Mouse (Mus musculus): Measurements from ENCODE around the gene Olfr1444. TPM values are rescaled to one million over a fixed set of nuclear protein-coding genes. Genes with fewer than 3 reads are reported as not detected.

Gene Olfr1444
- not detected for total RNA-seq (2021)
- long read RNA-seq, experiment 1 = 0 reads
- long read RNA-seq, experiment 2 = 0 reads

DNA sequence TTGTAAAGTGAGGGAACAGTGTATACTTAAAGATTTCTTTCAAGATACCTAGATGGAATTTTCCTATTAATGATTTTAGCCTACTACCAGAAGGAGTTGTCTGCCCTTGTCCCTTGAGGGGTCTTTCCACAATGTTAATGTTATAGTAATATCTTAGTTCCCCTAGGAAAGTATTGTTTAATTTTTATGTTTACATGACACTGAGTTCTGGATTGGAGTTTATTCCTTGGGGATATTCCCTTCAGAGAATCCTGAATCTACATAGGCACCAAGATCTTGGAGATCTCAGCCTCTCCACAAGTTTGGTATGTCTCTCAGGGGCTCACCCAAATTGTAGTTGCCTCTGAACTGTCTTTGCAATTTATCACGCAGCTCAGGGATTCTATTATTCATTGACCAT, at the start of gene Olfr1444:
Olfr1444 (plus strand) TSS at position 301 of the 400 bp plus-strand sequence.
- DNase-seq (ENCODE audit: low spot score) = no peak

DNA sequence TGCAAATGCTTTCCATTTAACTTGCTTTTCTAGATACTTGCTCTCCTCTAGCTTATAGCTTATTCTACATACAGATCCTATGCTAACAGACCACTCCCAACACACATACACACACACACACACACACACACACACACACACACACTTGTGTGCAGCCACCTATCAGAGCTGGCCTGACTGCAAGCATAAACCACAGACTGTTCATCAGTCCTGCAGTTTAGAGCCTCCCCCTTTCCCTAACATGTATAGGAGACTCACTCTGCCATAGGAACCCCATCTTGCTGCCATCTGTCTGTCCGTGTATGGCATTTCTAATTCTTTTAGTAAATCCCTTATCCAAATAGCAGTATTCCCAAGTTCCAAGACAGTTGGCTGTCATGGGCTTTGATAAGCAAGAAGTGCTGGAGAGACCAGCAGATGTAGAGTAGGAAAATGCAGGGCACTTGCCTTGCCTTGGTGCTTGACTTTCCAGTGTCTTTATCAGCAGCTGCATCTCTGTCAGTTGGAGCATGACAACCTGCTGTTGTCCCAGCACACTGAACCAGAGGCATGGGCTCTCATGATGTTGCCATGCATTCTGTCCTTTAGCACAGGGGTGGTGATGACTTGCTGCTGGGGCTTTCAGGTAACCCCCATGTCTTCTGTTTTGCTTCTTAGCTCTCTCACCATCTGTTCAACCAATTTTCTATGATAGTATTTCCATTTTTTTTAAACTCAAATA, 44.3 kb upstream of the Olfr1444 start:
- no peak for DNase-seq (ENCODE audit: low spot score)

DNA sequence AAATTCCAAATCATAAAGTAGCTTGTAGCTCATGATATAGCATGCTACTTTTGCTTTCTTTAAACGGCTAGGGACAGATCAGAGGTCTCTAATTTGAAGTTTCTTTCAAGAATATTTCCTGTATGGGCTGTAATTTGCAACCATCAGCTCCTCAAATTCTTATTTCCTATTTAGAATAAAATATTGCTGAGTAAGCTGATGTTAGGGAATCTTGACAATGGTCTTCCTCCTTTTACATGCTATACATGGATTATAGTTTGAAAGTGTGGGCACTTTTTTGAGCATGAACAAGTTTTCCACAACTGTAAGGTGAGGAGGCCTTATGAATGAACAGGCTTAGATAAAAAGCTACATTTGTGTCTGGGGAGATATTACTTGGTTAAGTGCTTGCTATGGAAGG, 43.2 kb upstream of the Olfr1444 start:
- no peak for DNase-seq (ENCODE audit: low spot score)

DNA sequence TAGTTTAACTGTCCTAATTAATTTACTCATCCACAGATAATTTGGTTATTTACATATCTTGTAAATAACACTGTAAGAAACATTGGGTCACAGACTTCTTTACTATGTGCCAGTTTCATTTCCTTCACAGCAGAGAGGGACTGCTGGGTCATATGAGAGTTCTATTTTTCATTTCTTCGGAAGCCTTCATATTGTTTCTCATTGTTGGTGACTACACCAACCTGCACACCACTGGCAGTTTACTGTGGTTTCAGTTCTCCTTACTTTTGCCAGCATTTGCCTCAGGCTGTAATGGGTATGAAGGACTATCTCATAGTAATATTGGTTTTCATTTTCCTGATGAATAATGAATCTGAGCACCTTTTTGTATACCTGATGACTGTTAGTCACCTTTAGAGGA, 38.6 kb upstream of the Olfr1444 start:
- no peak for DNase-seq (ENCODE audit: low spot score)

DNA sequence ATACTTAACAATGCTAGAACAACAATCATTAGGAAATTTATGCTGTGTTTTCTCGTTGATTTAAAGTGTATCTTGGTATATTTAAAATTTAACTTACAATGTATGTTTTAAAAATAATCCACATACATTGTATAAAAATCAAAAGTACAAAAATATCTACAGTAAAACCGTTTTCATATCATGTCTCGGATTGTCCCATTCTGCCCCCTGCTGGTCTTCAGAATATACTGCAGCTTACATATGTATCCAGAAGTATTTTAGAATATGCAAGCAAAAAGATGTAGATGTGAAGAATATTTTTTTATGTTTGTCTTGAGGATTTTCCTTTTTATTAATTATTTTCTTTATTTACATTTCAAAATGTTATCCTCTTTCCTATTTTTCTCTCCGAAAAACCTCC, 36.7 kb upstream of the Olfr1444 start:
- no peak for DNase-seq (ENCODE audit: low spot score)

DNA sequence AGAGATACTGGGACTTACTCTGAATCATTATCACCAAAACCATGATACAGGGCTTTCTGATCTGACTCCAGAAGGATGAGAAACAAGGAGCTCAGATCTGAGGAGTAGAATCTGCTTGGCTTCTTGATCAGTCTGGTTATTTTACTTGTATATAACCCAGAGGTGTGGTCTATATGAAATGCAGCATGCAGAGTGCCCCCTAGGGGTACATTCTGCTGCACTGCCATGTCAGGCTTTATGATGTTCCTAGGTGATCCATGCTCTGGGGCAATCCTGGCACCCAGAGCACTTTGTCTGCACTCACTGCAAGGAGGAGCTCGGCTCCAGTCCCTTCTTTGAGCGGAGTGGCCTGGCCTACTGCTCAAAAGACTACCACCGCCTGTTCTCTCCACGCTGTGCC, 32.5 kb upstream of the Olfr1444 start:
- DNase-seq (ENCODE audit: low spot score) = no peak

DNA sequence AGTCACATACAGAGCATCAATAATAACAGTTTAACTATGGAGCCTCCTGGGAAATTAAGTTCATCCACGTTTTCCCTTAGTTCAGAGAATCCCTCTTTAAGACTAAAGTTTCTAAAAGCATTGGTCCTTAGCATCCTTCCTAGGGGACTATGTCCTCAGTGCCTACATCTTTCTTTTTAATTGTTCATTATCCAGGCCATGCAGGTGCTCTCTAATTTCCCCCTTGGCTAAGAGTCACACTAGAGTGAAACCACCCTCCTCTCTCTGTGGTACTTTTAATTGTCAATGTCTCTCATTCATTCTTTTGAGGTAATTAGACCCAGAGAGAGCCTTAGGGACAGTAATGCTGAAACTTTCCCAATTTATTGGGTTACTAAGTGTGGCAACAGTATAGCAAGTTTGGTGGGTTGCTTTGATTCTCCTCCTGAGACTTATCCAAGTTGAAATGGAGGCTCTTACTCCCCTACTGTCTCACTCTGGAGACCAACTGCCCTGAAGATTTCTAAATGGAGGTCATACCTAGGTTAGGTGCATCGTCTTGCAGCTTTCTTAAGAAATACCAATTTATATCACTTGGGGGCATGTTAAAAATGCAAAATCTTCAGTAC, 26.2 kb upstream of the Olfr1444 start:
- no peak for DNase-seq (ENCODE audit: low spot score)

DNA sequence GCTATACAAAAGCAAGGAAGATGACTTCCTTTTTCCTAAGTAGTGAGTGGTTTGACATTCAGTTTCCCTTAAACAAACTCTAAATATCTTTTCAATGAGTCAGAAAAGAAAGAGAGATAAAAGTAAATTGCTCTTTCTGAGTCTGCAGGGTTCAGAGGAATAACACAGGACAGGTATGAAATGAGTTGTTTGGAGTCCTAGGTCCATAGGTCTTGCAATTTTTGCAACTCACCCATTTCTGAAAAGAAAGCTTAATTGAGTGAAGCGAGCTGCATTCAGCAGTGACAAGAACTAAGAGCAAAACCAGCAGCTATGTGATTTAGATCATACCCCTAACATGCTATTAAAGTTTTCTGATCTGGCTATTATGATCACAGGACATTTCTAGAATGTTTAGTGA, 25.5 kb upstream of the Olfr1444 start:
- no peak for DNase-seq (ENCODE audit: low spot score)

DNA sequence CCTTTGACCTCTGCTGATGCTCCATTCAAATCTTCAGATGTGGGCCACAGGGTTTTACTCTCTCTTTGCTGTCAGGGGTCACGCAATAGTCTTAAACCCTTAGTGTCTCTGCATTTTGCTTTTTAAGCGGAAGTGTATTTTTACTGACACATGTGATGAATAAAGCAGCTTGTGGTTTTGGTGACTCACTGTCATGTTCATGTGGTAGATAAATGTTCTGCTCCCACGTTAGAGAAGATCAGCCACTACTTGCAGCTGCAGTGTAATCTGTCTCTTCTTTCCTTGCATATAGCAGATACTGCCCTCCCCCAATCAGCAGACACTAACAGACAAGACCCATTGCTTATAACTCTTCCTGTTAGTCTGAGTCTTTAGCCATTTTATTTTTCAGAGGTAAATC, 23.5 kb upstream of the Olfr1444 start:
- no peak for DNase-seq (ENCODE audit: low spot score)

DNA sequence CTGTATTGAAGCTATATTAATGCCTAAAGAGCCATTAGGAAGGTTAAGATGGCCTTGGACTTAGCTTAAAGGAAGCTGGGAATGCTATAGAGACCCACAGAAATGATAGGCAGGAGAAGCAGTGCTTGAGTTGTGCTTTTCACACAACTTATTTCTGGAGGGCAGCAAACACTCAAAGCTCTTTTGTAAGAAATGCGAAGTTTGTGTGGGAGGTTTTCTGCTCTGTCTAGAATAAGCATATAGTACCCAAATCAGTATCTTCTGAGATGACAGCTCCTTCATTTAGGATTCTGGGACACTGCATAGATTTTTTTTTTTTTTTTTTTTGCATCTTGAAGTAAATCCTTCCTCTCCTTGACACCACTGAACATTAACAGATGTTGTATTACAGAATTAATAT, 18.6 kb upstream of the Olfr1444 start:
- DNase-seq (ENCODE audit: low spot score) = no peak

DNA sequence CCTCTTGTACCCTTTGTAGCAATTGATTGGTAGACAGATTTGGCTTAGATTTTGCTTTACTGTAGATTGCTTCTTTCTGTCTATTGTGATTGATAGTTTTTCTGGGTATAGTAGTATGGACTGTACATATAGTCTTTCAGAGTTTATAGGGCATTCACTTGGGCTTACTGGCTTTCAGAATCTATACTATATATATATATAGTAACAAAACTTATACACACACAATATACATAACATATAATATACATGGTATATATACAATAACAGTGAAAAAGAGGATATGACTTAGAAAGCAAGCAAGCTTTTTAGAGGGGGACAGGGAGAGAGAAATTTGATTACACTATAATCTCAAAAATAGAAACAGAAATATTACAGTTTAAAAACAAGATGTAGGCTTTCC, 10.7 kb upstream of the Olfr1444 start, which contains the start of gene Gm5244:
Gm5244 (plus strand) TSS at position 301 of the 400 bp plus-strand sequence.
- DNase-seq (ENCODE audit: low spot score) = no peak

DNA sequence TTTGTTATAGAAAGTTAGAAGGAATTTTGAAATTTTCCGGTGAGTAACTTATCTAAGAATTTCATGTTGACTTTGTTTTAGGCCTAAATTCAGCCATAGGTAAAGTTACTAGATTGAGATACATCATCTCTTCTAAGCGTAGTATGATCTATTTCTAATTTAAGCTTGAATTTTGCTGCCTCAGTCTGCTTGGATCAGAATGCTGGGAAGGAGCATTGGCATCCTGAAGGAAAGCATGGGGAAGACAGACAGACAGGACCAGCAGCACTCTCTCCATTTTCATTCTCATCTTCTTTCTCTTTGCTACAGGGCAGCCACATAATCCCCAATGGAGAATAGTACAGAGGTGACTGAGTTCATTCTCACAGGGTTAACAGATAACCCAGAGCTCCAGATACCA, 26.5 kb downstream of the Olfr1444 start, which contains the start of gene Olfr1445:
Olfr1445 (plus strand) TSS at position 301 of the 400 bp plus-strand sequence.
- DNase-seq (ENCODE audit: low spot score) = no peak

DNA sequence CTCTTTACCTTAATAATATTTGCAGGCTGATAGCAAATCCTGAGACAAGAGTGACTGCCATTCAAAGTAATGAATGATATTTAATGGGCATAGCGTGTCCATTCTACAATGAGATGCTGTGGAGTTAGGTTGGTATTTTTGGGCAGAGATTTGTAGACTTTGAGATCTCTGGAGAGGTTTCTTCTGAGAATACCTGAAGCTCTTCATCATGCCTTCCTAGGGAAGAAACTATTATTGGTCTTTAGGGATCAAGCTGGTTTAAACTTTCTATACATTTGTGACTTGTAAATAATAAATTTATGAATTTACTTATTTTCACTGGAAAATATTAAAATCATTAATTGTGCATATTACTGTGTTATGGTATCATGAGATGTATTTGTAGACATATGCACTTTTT, 36.3 kb downstream of the Olfr1444 start, which contains the start of gene Olfr1446:
Olfr1446 (minus strand) TSS at position 101 of the 400 bp plus-strand sequence.
- DNase-seq (ENCODE audit: low spot score) = no peak

DNA sequence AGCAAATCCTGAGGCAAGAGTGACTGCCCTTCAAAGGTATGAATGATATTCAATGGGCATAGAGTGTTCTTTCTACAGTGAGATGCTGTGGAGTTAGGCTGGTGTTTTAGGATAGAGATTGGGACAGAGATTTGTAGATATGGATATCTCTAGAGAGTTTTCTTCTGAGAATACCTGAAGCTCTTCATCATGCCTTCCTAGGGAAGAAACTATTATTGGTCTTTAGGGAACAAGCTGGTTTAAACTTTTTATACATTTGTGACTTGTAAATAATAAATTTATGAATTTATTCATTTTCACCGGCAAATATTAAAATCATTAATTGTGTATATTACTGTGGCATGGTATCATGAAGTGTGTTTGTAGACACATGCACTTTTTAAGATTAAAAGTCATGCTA, 46.6 kb downstream of the Olfr1444 start, which contains the start of gene Olfr1447:
Olfr1447 (minus strand) TSS at position 101 of the 400 bp plus-strand sequence.
- no peak for DNase-seq (ENCODE audit: low spot score)

Other genes starting within 250 kb of the Olfr1444 start
- not detected for gene Glyat, start 224.0 kb upstream of the Olfr1444 start, total RNA-seq (2021)
- gene Olfr1442, start 186.8 kb upstream of the Olfr1444 start, total RNA-seq (2021) = not detected
- gene Olfr1443, start 179.2 kb upstream of the Olfr1444 start, total RNA-seq (2021) = not detected
- under 1 TPM; 0.14 to 0.39 TPM for gene Keg1, start 161.5 kb upstream of the Olfr1444 start, total RNA-seq (2021)
- gene Cntf, start 91.7 kb upstream of the Olfr1444 start, total RNA-seq (2021) = 1 to 10 TPM; 1.8 to 2.0 TPM
- 100 to 1,000 TPM; 131 to 144 TPM for gene Zfp91, start 61.2 kb upstream of the Olfr1444 start, total RNA-seq (2021)
- under 1 TPM; 0.25 to 0.38 TPM for gene Lpxn, start 61.1 kb upstream of the Olfr1444 start, total RNA-seq (2021)
- not detected for gene Gm5244, start 10.6 kb upstream of the Olfr1444 start, total RNA-seq (2021)
- gene Olfr1445, start 26.6 kb downstream of the Olfr1444 start, total RNA-seq (2021) = not detected
- gene Olfr1446, start 36.2 kb downstream of the Olfr1444 start, total RNA-seq (2021) = not detected
- gene Olfr1447, start 46.5 kb downstream of the Olfr1444 start, total RNA-seq (2021) = not detected
- not detected for gene Olfr1448, start 67.1 kb downstream of the Olfr1444 start, total RNA-seq (2021)
- not detected for gene Olfr1449, start 73.6 kb downstream of the Olfr1444 start, total RNA-seq (2021)
- gene Olfr1450, start 93.0 kb downstream of the Olfr1444 start, total RNA-seq (2021) = not detected
- not detected for gene Olfr1451, start 137.7 kb downstream of the Olfr1444 start, total RNA-seq (2021)
- gene Olfr1453, start 171.0 kb downstream of the Olfr1444 start, total RNA-seq (2021) = not detected
- not detected for gene Olfr1454, start 203.3 kb downstream of the Olfr1444 start, total RNA-seq (2021)
- gene Olfr1457, start 240.6 kb downstream of the Olfr1444 start, total RNA-seq (2021) = not detected
- gene Olfr1458, start 249.5 kb downstream of the Olfr1444 start, total RNA-seq (2021) = not detected